Mouse (Mus musculus): ENCODE data around the gene Gm45140.

DNA sequence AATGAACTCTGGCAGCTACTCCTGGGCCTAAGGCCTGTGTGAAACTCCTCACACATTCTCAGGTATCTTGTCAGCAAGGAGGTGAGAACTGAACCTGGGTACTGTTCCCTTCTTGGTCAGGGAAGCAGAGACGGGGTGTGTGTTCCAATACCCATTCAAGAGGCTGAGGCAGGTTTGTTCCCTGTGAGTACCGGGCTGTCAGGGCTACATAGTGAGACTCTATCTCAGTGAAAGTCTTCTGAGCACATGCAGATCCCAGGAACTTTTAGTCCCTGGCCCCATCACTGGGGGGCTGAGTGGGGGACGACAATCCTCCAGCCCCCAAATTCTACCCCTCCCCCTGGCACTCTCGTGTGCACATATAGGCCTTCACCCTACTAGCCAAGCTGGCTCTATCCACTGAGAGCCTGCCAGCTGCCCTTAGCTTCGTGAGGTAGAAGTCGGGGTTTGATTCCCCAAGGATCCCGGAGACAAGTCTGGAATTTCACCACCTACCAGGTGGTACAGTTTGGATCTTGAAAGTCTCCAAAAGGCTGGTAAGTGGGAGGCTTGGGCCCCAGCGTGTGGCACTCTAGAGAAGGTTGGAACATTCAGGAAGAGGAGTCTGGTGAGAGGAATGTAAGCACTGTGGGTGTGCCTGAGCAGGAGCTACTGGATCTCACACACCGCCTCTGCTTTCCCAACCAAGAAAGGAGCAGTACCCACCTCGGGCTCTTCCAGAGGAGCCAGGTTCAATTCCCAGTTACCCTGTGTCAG lies 54.9 kb downstream of the Gm45140 start:
- TF ChIP-seq GATA1 (IDR thresholded peaks at IDR 0.05; ENCODE audit: low read depth, low read length), result no peak
- TF ChIP-seq BHLHE40 (IDR thresholded peaks at IDR 0.05; ENCODE audit: borderline replicate concordance, low read depth, low read length), result no peak
- no peak for TF ChIP-seq ETS1 (IDR thresholded peaks at IDR 0.05; ENCODE audit: low read depth, low read length)
- no peak for TF ChIP-seq CTCF (IDR thresholded peaks at IDR 0.05 in 2 of 3, conservative IDR thresholded peaks at IDR 0.05 in 1 of 3; ENCODE audit: control insufficient read depth in 1 of 3, insufficient read depth in 1 of 3, low read depth in 2 of 3, low read length in 3 of 3, poor library complexity in 1 of 3, severe bottlenecking in 1 of 3)
- TF ChIP-seq TBP (IDR thresholded peaks at IDR 0.05; ENCODE audit: low read depth, low read length), result no peak
- no peak for TF ChIP-seq POLR2A (IDR thresholded peaks at IDR 0.05; ENCODE audit: control insufficient read depth in 1 of 2, insufficient read depth in 1 of 2, low read depth in 1 of 2, low read length in 2 of 2, poor library complexity in 1 of 2)
